Mouse (Mus musculus) brown adipose tissue, adult 24 weeks (tissue): Measurements from ENCODE around the gene Paip2b. TPM values are rescaled to one million over a fixed set of nuclear protein-coding genes. Genes with fewer than 3 reads are reported as not detected.

Source experiments
- H3K27ac ChIP-seq: fragments of 200-500 bp; replicated peaks from 2 replicates; pipeline ENCODE4 v1.5.1; 2012; ENCODE audit warnings: low read depth, mild to moderate bottlenecking, low read length
- H3K4me1 ChIP-seq: fragments of 200-500 bp; 2 replicates; pipeline ENCODE4 v1.6.1; 2012; ENCODE audit warnings: low read length, mixed read lengths; ENCODE audit not compliant: control insufficient read depth, insufficient read depth, insufficient read length
- H3K4me3 ChIP-seq: fragments of 200-500 bp; 2 replicates; pipeline ENCODE4 v1.5.1; 2012; ENCODE audit warnings: low read depth, mild to moderate bottlenecking, low read length, moderate library complexity; ENCODE audit not compliant: insufficient read depth
- polyA plus RNA-seq: library from polyadenylated mRNA; stranded (reverse); fragments of >200 nt; gene quantifications from 2 replicates; pipeline ENCODE4 v1.2.4, GENCODE M21; 2012; ENCODE audit not compliant: missing spikeins, insufficient read depth, insufficient read length

The Paip2b gene
- polyA plus RNA-seq, 1 experiment: 17.2 TPM

DNA sequence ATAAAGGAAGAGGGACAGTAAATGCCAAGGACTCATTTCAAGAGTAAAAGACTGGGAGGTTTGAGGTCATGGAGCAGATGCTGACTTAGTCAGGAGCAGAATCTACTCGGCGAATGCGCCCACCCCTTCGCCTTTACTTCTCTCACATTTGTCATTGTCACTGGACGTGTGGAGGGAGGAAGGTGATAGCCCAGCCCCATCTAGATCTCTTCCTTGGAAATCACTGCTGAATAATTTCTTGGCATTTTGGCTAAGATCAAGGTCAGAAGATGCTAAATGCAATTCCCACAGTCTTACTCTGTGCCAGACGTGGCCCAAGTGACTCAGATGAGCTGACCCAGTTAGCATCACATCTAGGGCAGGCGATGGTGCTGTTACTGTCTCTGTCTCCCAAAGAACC, 53.2 kb downstream of the Paip2b start:
- H3K4me3 ChIP-seq: no peak overlapping the region
- H3K27ac ChIP-seq: no peak overlapping the region
- H3K4me1 ChIP-seq: 0 out of 2 replicates have a peak, but pooled peaks cover 5% of the 10 kb centered on the region

DNA sequence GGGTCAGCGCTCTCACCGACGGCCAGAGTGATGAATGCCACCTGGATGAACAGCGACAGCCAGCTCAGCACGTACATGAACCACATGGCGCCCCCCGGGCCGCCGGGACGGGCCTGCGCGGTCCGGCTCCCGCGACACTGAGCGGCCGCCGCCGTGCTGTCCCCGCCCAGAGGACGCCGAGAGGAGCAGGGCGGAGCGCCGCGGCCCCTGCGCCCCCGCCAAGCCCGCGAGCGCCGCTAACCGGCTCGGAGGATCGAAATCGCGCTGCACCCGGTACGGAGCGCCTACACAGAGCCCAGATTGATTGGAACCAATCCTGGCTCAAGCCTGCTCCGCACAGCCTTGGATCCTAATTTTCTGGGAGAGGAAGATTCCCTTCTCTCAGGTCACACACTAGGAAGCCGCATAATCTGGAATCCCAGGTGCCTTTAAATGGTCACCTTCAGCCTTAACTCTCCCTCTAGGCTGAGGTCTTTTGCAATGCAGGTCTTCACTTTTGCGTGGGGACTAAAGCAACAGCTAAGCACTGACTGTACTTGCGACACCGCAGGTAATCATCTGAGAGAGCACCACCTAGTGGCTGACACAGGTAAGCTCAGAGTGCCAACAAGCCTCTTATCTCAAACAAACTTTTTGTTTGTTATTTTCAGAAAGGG, 55.8 kb downstream of the Paip2b start, which contains the start of gene Tex261:
Gene Tex261 (minus strand): TSS at position 176 of the 656 bp plus-strand sequence.
- Histone ChIP-seq H3K4me3 (peak within 1 kb of the TSS; percentile 92), H3K27ac (peak within 1 kb of the TSS; percentile 38), H3K4me1 (0 out of 2 replicates have a peak, but pooled peaks cover 5% of the 10 kb centered on the region)

DNA sequence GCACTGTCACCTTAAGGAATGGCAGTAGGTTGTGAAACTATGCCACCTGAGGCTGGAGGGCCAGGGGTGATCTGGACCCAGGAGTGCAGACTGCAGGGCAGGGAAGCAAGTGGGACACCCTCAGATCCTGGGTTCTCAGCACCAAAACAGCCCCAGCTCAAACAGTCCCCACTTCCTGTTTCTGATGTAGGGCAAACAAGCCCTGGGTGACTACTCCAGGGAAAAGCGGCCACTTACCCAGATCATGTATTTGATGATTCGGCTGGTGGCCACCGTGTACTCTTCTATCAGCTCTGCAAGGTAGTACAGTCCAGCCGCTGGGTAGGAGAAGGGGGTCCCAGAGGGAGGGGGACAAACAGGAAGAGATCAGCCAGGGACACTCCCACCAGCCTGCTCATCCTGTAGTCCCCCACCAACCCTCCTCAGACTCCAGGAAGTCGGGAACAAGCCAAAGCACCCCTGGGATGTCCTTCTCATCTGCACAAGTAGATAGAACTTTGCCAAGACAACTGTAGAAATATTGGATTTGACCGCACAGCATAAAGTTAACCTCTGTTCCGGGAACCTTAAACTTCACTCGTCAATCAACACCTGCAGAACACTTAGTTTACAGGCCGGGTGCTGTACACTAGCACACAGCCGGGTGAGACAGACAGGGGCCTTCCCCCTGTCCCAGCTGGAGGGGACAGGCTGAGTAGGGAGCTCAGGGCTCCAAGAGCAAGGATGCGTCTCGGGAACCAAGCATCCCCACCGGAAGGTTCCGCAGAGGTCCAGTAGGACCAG, 56.6 kb downstream of the Paip2b start:
- Histone ChIP-seq H3K4me1 (0 out of 2 replicates have a peak, but pooled peaks cover 5% of the 10 kb centered on the region), H3K27ac (peak overlapping the region; percentile 38; the same call in 1 of the 2 replicates), H3K4me3 (peak overlapping the region; percentile 92)

DNA sequence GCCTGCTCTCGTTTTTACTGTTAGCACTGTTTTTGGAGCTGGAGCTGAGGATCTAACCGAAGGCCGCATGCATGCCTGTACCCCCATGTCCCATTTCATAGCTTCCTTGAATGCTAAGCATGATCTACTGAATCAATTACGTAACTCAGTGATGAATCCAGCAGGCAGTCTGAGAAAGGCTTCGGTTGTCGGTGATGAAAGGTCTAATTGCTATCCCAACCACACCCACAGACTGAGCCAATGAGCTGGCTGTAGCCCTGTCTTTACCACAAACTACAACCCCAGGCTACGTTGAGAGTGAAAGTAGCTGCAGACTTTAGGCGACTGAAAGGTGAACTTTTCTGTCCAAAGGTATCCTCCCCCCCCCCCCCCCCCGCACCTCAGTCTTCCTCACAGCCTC, 57.4 kb downstream of the Paip2b start:
- Histone ChIP-seq H3K4me3 (peak overlapping the region; percentile 92; the same call in 1 of the 2 replicates), H3K27ac (no peak overlapping the region)

DNA sequence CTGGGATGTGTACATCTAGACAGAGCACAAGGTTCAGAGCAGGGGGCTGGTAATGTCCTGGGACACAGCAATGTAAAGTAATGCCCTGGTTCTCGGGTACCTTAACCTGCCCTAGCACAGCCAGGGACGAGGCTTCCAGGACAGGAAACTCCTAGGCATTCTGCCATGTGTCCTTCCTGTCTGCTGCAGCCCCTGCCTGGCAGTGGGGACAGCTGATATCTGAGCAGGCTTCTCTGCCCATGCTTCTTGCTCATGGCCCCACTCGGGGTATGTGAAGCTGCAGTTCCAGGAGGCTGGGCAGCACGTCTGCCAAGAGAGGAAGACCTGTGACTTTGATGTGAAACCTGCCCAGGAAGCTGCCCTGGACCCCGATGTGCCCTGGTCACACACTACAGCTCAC, 63.1 kb downstream of the Paip2b start:
- Histone ChIP-seq H3K4me1 (no peaks in the 10 kb centered on the region), H3K4me3 (no peak overlapping the region), H3K27ac (no peak overlapping the region)

More for the DNA sequence above, 57.4 kb downstream of the Paip2b start:
- H3K4me1 ChIP-seq: 0 out of 2 replicates have a peak, but pooled peaks cover 5% of the 10 kb centered on the region

DNA sequence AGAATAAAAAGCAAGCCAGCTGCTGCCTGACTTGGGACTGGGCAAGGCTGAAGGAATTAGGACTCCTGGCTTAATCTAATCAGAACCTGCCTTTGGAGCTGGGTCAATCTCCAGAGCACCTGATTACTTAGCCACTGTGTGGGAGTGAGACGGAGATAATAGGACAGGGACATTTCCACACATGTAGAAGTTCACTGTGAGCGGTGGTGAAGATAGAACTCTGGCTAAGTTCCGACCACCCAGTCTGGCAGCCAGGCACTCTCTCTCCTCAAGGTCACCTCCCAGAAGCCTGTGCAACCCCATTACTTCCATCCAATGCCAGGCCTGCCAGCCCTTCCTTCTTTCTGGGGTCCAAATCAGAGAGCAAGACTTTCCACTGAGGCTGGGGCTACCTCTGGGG, 64.6 kb downstream of the Paip2b start:
- H3K4me1 ChIP-seq: no peaks in the 10 kb centered on the region; the same call in 1 of the 2 replicates
- no peak overlapping the region for H3K27ac ChIP-seq
- H3K4me3 ChIP-seq: no peak overlapping the region

DNA sequence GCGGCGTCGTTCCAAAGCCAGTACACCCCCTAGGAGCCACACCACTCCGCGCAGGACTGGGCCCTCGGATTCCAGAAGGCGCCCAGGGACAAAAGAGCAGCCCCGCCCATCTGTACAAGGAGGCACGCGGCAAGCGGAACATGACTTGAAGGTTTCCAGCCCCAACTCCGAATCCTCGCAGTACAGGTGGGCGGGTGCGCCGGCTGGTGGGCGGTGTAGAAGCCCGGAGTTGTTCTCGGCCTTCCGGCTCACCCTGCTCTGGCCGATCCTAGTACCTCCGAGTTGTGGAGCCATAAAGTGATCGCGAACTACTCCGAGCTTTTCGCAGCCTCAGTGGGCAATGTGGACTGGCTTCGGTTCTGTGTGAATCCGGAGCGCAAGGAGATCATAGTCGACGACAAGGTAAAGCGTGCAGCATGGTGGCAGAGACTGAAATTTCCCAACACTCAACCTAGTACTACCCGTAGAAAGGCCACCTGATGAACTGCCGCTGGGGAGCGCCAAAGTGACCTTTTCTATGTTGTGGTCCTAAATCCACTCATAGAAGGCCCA, 68.6 kb downstream of the Paip2b start:
- Histone ChIP-seq H3K4me1 (no peaks in the 10 kb centered on the region; the same call in 1 of the 2 replicates), H3K4me3 (peak overlapping the region; percentile 30), H3K27ac (no peak overlapping the region)

DNA sequence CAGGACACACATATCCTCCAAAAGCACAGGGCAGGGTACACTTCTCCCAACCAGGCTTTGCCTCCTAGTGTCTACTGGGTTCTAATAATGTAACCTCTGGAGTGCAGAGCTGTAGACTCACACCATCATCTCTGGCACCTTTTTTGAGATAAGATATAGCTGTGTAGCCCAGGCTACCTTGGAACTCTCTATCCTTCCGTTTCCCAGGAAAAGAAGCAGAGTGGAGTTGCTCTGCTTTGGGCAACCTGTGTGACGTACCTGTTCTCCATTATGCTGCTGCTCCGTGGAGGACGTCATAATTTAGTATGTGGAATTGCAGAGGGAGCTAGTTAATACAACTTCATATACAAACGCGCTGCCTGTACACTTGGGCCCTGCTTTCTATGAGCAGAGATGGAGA, 69.2 kb downstream of the Paip2b start, which contains the start of gene Ankrd53:
Gene Ankrd53 (plus strand): TSS at position 301 of the 400 bp plus-strand sequence.
- Histone ChIP-seq H3K4me3 (peak within 1 kb of the TSS; percentile 30), H3K27ac (no peak within 1 kb of the TSS), H3K4me1 (no peaks in the 10 kb centered on the region; the same call in 1 of the 2 replicates)

DNA sequence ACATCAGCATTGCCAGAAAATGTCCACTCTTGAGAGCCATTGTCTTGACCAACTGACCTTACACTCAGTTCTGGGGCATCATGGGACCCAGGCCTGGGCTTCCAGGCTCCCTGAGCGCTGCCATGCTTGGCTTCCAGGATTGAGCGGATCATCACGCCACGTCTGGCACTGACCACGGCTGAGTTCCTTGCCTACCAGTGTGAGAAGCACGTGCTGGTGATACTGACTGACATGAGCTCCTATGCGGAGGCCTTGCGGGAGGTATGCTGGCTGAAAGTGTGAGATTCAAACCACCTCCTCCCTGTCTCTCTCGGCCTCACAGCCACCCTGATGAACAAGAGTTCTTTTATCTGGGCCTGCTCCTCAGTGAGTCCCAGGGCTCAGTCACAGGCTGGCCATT, 75.5 kb downstream of the Paip2b start:
- no peak overlapping the region for H3K27ac ChIP-seq
- H3K4me1 ChIP-seq: no peaks in the 10 kb centered on the region
- H3K4me3 ChIP-seq: no peak overlapping the region

Other genes with a start within 250 kb of the Paip2b start
- gene Clec4f, start 175.6 kb downstream of the Paip2b start, polyA plus RNA-seq: not detected in 2 replicates
- not detected in 2 replicates for gene Cd207, start 153.9 kb downstream of the Paip2b start, polyA plus RNA-seq
- gene Vax2, start 120.5 kb downstream of the Paip2b start, polyA plus RNA-seq: not detected in 2 replicates
- not detected in 2 replicates for gene Atp6v1b1, start 88.8 kb downstream of the Paip2b start, polyA plus RNA-seq
- gene Ankrd53, start 69.1 kb downstream of the Paip2b start, polyA plus RNA-seq: not detected in 2 replicates
- gene Tex261, start 55.9 kb downstream of the Paip2b start, polyA plus RNA-seq: 41.1 and 53.2 TPM in 2 replicates
- gene Nagk, start 36.8 kb downstream of the Paip2b start, polyA plus RNA-seq: 15.3 and 26.6 TPM in 2 replicates
- gene Zfp638, start 35.4 kb upstream of the Paip2b start, polyA plus RNA-seq: 28.2 and 48.0 TPM in 2 replicates
- gene Dysf, start 176.8 kb upstream of the Paip2b start, polyA plus RNA-seq: 13.8 and 22.9 TPM in 2 replicates